Mouse (Mus musculus) megakaryocyte, embryonic 14.5 days (primary cell): ENCODE data around the gene Tnip2.

Source experiments
- FLI1 ChIP-seq: IDR thresholded peaks from 2 replicates; pipeline ENCODE4 v1.6.1; 2012; ENCODE audit warnings: low read length, inconsistent platforms, mixed read lengths
- GATA1 ChIP-seq: IDR thresholded peaks from 3 replicates; pipeline ENCODE4 v1.6.1; 2012; ENCODE audit warnings: mixed read lengths, low read length, inconsistent platforms, borderline replicate concordance

- TF ChIP-seq FLI1 (no peak), GATA1 (no peak)
Observed at GRCm38 (mm10) chr5:34530116-34530515, 16.3 kb upstream of the Tnip2 start.
